Mouse (Mus musculus) adrenal gland, adult 2 months (tissue): ENCODE measurements around the gene Odf4. TPM values are rescaled to one million over a fixed set of nuclear protein-coding genes. Genes with fewer than 3 reads are reported as not detected.
A peak's percentile ranks its signal among the peaks of the same experiment; 100 is the strongest.

ENCODE experiments used
- DNase-seq: peaks from one replicate; pipeline ENCODE4 v3.0.0; 2021
- polyA plus RNA-seq: library from polyadenylated mRNA; depleted of rRNA; stranded (reverse); fragments of >200 nt; gene quantifications from 2 replicates; pipeline ENCODE4 v1.2.3, GENCODE M21; 2012
- total RNA-seq, 2 experiments: library from RNA; stranded (reverse); gene quantifications; 2 replicates each; pipeline ENCODE4 v1.2.3; 2021

The Odf4 gene
- total and polyA plus RNA-seq, 3 experiments = not detected

- DNase-seq = no peak
These were observed 24.5 kb downstream of the Odf4 start for GRCm38 (mm10) chr11:68902367-68902766.

DNA sequence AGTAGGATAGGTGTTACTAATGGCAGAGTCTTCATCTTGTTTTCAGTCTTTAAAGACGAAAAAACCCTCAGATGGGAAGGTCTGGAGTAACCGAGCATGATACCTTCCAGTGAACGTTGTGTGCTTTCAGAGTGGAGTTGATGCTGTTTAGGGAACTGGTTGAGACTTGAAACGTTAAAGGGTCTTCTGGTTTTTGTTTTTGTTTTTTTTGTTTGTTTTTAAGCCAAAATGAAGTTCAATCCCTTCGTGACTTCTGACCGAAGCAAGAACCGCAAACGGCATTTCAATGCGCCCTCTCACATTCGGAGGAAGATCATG lies 24.9 kb downstream of the Odf4 start:
- DNase-seq = no peak

DNA sequence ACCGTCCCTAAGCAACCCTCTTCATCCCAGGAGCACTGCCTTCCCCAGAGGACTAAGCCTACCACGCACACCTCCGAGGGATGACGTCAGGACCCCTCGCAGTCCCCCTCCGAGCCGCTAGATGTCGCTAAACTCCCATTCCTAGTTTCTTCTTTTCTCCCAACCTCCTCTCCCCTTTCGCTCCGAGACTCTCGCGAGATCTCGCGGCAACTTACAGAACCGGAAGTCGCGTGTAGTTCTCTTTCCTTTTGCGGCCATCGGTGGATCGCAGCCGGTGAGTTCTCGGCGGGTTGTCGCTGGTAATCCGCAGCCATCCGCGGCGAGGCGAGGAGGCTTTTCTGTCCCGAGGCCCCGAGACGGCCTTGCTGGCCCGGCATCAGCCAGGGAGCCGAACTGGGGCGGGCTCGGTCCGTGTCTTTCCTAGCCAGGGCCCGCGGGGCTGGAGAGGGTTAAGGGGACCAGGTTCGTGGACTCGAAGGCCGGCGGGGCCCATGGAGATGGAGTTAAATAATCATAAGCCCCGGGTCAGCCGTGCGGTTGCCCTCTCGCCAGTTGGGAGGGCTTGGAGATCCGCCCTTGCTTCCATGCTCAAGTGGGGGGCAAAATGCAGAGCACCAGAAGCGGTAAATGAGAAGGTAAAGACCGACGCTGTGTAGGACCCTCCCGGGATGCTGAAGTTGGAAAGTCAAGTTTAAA lies 25.4 kb downstream of the Odf4 start, which contains the start of gene Rpl26:
Gene Rpl26 (plus strand): TSS at position 233 of the 696 bp plus-strand sequence.
- peak; percentile 98 for DNase-seq

DNA sequence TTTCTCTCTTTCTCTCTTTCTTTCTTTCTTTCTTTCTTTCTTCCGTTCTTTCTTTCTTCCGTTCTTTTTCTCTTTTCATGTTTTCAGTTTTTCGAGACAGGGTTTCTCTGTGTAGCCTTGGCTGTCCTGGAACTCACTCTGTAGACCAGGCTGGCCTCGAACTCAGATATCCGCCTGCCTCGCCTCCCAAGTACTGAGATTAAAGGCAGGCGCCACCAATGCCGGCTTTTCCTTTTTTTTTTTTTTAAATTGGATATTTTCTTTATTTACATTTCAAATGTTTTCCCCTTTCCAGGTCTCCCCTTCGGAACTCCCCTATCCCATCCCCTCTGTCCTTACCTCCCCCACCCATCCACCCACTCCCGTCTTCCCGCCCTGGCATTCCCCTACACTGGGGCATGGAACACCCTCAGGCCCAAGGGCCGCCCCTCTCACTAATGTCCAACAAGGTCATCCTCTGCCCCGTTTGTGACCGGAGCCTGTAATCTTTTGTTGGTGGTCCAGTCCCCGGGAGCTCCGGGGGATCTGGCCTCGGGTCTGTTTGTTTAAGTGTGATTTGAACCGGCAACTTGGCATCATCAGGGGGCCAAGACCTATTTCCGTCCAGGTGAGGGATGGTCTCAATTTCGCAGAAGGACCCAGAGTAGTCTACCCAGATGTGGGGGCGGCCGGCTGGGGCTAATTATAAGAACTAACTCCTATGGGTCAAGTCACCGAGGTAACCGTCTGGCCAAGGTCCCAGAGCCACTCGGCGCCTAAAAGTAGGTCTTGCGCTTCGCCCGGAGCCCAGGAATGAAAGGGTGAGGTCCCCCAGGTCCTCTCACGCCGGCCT lies 26.1 kb downstream of the Odf4 start:
- no peak for DNase-seq

- DNase-seq = no peak
These were observed 27.1 kb downstream of the Odf4 start for GRCm38 (mm10) chr11:68899815-68900214.

GRCm38 (mm10) chr11:68898790-68899189 lies 28.1 kb downstream of the Odf4 start:
- DNase-seq = peak; percentile 49

- no peak for DNase-seq
These were observed 29.0 kb downstream of the Odf4 start for GRCm38 (mm10) chr11:68897838-68898237.

- no peak for DNase-seq
These were observed 29.8 kb downstream of the Odf4 start for GRCm38 (mm10) chr11:68897120-68897519.

DNA sequence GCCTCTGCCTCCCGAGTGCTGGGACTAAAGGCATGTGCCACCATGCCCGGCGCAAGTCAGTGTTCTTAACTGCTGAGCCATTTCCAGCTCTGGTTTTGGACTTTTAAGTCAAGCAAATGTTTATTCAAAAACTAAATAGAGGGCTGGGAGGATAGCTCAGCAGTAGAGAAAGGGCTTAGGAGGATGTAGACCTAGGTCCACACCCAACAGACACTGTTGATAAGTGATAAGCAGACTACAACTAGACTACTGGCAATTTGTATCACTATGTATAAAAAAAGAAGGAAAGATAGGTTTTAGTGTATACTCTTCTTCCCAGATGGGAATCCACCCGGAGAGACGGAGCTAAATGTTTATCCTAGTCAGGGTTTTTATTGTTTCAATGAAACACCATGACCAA lies 30.6 kb downstream of the Odf4 start:
- no peak for DNase-seq

DNA sequence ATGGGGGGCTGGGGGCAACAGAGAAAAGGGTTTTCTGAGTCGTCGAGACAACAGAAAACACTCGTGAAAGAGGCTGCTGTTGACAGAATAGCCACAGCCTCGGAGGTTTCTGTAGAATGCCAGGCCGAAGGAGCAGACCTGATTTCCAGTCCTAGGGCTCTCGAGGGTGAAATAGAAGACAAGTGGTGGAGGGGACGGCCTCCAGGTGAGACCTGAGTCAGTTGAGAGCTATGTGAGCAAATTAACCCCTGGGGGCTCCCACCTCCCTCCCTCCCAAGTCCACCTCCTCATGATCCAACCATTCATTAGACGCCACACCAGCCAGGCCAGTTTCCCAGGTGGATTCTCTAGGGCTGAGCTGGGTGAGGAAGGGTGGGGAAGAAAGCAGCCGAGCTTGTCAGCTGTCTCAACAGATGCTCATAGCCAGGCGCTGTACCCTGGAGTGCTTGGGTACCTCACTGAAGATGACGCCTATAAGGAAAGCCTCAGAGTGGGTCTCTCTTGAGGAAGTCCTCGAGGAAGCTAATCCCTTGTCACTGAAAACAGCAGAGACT lies 32.9 kb downstream of the Odf4 start:
- no peak for DNase-seq

GRCm38 (mm10) chr11:68892233-68892832 lies 34.5 kb downstream of the Odf4 start:
- DNase-seq = no peak

DNA sequence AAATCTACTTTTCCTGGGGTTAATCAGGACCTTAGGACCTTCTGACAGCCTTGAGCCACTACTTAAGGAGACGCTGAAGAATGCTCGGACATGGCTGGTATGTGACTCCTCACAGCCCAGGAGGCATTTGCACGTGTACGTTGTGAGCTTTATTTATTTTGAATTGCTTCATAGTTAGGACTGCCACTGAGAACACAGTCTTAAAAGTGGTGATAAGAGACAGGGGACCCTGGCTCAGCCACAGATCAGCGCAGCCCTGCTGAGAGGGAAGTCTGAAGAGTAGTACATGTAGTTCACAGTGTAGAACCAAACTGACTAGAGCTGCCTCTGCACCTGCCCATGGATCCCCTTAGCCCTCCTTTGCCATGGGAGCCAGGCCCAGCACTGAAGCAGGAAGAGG lies 35.1 kb downstream of the Odf4 start:
- no peak for DNase-seq

GRCm38 (mm10) chr11:68890625-68891024 lies 36.3 kb downstream of the Odf4 start:
- no peak for DNase-seq

- no peak for DNase-seq
These were observed 38.2 kb downstream of the Odf4 start for GRCm38 (mm10) chr11:68888653-68889052.

DNA sequence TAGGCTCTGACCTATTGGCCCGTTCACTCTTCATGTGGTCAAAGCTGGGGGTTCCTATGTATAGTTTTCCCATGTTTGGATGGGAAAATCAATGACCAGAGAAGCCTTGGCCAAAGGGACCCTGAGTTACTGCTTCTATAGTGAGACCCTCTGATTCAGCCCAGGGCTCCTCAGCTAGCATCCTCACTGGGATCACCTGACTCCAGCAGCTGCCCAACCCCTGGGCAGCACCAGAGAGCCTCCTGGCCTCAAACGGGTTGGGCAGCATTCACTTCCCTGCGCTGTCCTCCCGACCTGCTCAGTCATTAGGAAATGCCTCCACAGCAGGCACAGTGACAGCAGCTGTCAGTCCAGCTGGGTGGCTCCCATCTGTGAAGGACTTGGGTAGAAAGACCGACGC lies 38.6 kb downstream of the Odf4 start, which contains the start of gene Rnf222:
Gene Rnf222 (plus strand): TSS at position 301 of the 400 bp plus-strand sequence.
- DNase-seq = no peak

GRCm38 (mm10) chr11:68886091-68886490 lies 40.8 kb downstream of the Odf4 start:
- no peak for DNase-seq

- no peak for DNase-seq
These were observed 42.5 kb downstream of the Odf4 start for GRCm38 (mm10) chr11:68884368-68884767.

GRCm38 (mm10) chr11:68883843-68884242 lies 43.0 kb downstream of the Odf4 start:
- no peak for DNase-seq

GRCm38 (mm10) chr11:68882107-68882506 lies 44.8 kb downstream of the Odf4 start:
- DNase-seq = no peak

GRCm38 (mm10) chr11:68878811-68879210 lies 48.1 kb downstream of the Odf4 start:
- DNase-seq = no peak

DNA sequence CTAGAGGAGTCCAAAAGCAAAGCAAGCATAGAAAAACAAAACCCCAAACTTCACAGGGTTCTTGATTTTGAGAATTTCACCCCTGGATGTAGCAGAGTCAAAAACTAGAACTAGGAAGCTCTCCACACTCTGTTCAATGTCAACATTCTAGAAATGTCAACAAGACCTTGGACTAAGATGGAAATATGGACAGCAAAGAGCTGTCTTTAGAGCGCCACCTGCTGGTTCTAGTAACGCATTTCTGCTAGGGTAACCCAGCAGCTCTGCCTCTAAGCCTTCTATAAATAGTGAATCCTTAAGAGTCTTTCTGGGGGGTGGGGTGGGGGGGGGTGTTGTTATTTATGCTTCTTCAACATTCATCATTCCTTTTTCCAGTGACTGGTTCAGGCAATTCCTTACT lies 52.0 kb downstream of the Odf4 start:
- DNase-seq = peak; percentile 70
